Mouse (Mus musculus): Measurements from ENCODE around the gene Naip6. TPM values are rescaled to one million over a fixed set of nuclear protein-coding genes. Genes with fewer than 3 reads are reported as not detected.
"Not testable (repeated sequence)": the region's sequence is repeated elsewhere in the genome, so short reads cannot be mapped to it uniquely, and the experiment has no call there.

Gene Naip6
- 14.8 and 18.5 TPM in 2 replicates for polyA plus RNA-seq (2015; fragmentation: Nextera tagmentation; extraction: Ambion mirVana)

GRCm38 (mm10) chr13:100317256-100317893, at the start of gene Naip6:
TSS of gene Naip6 (minus strand) at chr13:100317674.
- TF ChIP-seq CTCF (IDR thresholded peaks at IDR 0.05; ENCODE audit: low read depth): peak; percentile 55
- peak; percentile 98 for ATAC-seq
- not testable (repeated sequence) for H3K36me3 ChIP-seq (ENCODE audit: control insufficient read depth, insufficient read depth); H3K27me3 ChIP-seq (replicated peaks; ENCODE audit: control insufficient read depth, insufficient read depth, low read length); H3K4me1 ChIP-seq (replicated peaks; ENCODE audit: control insufficient read depth, insufficient read depth, low read length); H3K9ac ChIP-seq (ENCODE audit: low read depth, low read length); H3K9me3 ChIP-seq (ENCODE audit: control insufficient read depth)
- 24% methylated on average over 5 of the region's 6 CpGs for WGBS
- Histone ChIP-seq H3K4me2 (replicated peaks; ENCODE audit: low read depth) (peak within 1 kb of the TSS; percentile 61), H3K27ac (ENCODE audit: low read depth, low read length) (peak within 1 kb of the TSS; percentile 64), H3K4me3 (ENCODE audit: low read depth, low read length) (peak within 1 kb of the TSS; percentile 33)

DNA sequence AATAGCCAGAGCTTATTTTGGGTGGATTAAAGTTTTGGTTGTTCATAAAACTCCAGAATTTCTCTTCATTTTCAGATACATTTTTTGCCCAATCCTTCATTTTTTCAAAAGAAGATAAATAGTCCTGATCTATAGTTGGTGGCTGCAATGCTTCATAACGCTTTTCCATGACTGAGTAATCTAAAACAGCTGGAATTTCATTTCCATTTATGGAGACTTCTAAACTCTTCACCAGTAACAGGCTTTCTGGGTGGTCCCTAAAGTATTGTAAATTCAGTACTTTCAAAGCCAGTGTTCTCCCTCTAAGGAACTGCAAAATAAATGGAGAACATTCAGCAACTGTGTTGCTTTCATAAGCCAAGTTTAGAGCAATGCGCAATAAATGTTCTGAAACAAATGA, 34.8 kb upstream of the Naip6 start:
- H3K4me2 ChIP-seq (replicated peaks; ENCODE audit: low read depth); H3K9ac ChIP-seq (ENCODE audit: low read depth, low read length); H3K27me3 ChIP-seq (replicated peaks; ENCODE audit: control insufficient read depth, insufficient read depth, low read length); H3K4me3 ChIP-seq (ENCODE audit: low read depth, low read length); H3K4me1 ChIP-seq (replicated peaks; ENCODE audit: control insufficient read depth, insufficient read depth, low read length); H3K9me3 ChIP-seq (ENCODE audit: control insufficient read depth); ATAC-seq; H3K36me3 ChIP-seq (ENCODE audit: control insufficient read depth, insufficient read depth); H3K27ac ChIP-seq (ENCODE audit: low read depth, low read length): not testable (repeated sequence)
- WGBS: 66% methylated on average over 2 of the region's 2 CpGs

- not testable (repeated sequence) for H3K9ac ChIP-seq (ENCODE audit: low read depth, low read length); H3K4me3 ChIP-seq (ENCODE audit: low read depth, low read length); H3K36me3 ChIP-seq (ENCODE audit: control insufficient read depth, insufficient read depth); H3K9me3 ChIP-seq (ENCODE audit: control insufficient read depth); H3K4me1 ChIP-seq (replicated peaks; ENCODE audit: control insufficient read depth, insufficient read depth, low read length); H3K27me3 ChIP-seq (replicated peaks; ENCODE audit: control insufficient read depth, insufficient read depth, low read length); H3K27ac ChIP-seq (ENCODE audit: low read depth, low read length); H3K4me2 ChIP-seq (replicated peaks; ENCODE audit: low read depth)
- 64% methylated on average over 1 of the region's 2 CpGs for WGBS
- peak; percentile 59 for ATAC-seq
Observed at GRCm38 (mm10) chr13:100349510-100350173, 32.2 kb upstream of the Naip6 start.

GRCm38 (mm10) chr13:100341822-100342221, 24.3 kb upstream of the Naip6 start:
- 34% methylated on average over 2 of the region's 2 CpGs for WGBS
- Histone ChIP-seq H3K36me3 (ENCODE audit: control insufficient read depth, insufficient read depth) (peaks cover 6% of the 10 kb centered on the region), H3K9ac (ENCODE audit: low read depth, low read length) (no peak overlapping the region), H3K27me3 (replicated peaks; ENCODE audit: control insufficient read depth, insufficient read depth, low read length) (no peaks in the 10 kb centered on the region), H3K4me1 (replicated peaks; ENCODE audit: control insufficient read depth, insufficient read depth, low read length) (no peaks in the 10 kb centered on the region), H3K4me3 (ENCODE audit: low read depth, low read length) (no peak overlapping the region), H3K4me2 (replicated peaks; ENCODE audit: low read depth) (no peak overlapping the region), H3K27ac (ENCODE audit: low read depth, low read length) (no peak overlapping the region), H3K9me3 (ENCODE audit: control insufficient read depth) (no peaks in the 10 kb centered on the region)
- ATAC-seq: peak; percentile 59; the same call in 1 of the 2 replicates
- TF ChIP-seq CTCF (IDR thresholded peaks at IDR 0.05; ENCODE audit: low read depth): no peak

- peak overlapping the region; percentile 10; the same call in 1 of the 2 replicates for H3K4me2 ChIP-seq (replicated peaks; ENCODE audit: low read depth)
- WGBS: 9% methylated on average over 5 of the region's 5 CpGs
- not testable (repeated sequence) for H3K27ac ChIP-seq (ENCODE audit: low read depth, low read length)
Observed at GRCm38 (mm10) chr13:100331728-100332127, 14.3 kb upstream of the Naip6 start.

DNA sequence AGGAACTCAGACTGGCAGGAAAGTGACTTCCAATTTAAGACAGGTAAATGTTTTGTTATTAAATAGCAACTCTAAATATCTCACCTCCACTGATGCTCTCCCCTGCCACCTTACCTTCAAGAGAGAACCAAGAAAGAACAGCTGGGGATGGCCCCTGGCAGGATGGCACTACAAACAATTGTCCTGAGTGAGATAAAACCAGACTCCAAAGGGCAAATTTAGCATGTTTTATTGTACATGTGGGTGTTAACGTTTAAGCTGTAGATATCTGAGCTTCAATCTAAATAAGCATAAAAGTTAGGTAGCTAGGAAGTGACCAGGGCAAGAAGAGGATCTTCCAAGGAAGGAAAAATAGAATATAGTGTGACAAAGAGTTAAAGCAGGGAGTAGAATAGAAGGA, 11.4 kb upstream of the Naip6 start:
- H3K27me3 ChIP-seq (replicated peaks; ENCODE audit: control insufficient read depth, insufficient read depth, low read length); H3K36me3 ChIP-seq (ENCODE audit: control insufficient read depth, insufficient read depth); H3K27ac ChIP-seq (ENCODE audit: low read depth, low read length); H3K9ac ChIP-seq (ENCODE audit: low read depth, low read length); H3K4me3 ChIP-seq (ENCODE audit: low read depth, low read length); H3K4me1 ChIP-seq (replicated peaks; ENCODE audit: control insufficient read depth, insufficient read depth, low read length); H3K4me2 ChIP-seq (replicated peaks; ENCODE audit: low read depth); H3K9me3 ChIP-seq (ENCODE audit: control insufficient read depth): not testable (repeated sequence)
- 0% methylated on average over 1 of the region's 1 CpGs for WGBS
- peak; percentile 28; the same call in 1 of the 2 replicates for ATAC-seq

More at GRCm38 (mm10) chr13:100331728-100332127, 14.3 kb upstream of the Naip6 start:
- peak; percentile 45 for ATAC-seq
- not testable (repeated sequence) for H3K9ac ChIP-seq (ENCODE audit: low read depth, low read length); H3K4me3 ChIP-seq (ENCODE audit: low read depth, low read length); H3K36me3 ChIP-seq (ENCODE audit: control insufficient read depth, insufficient read depth); H3K9me3 ChIP-seq (ENCODE audit: control insufficient read depth); H3K4me1 ChIP-seq (replicated peaks; ENCODE audit: control insufficient read depth, insufficient read depth, low read length); H3K27me3 ChIP-seq (replicated peaks; ENCODE audit: control insufficient read depth, insufficient read depth, low read length)

GRCm38 (mm10) chr13:100328029-100328428, 10.6 kb upstream of the Naip6 start:
- not testable (repeated sequence) for H3K4me1 ChIP-seq (replicated peaks; ENCODE audit: control insufficient read depth, insufficient read depth, low read length); H3K27me3 ChIP-seq (replicated peaks; ENCODE audit: control insufficient read depth, insufficient read depth, low read length); H3K36me3 ChIP-seq (ENCODE audit: control insufficient read depth, insufficient read depth); H3K9me3 ChIP-seq (ENCODE audit: control insufficient read depth); H3K4me3 ChIP-seq (ENCODE audit: low read depth, low read length); H3K9ac ChIP-seq (ENCODE audit: low read depth, low read length); H3K4me2 ChIP-seq (replicated peaks; ENCODE audit: low read depth); H3K27ac ChIP-seq (ENCODE audit: low read depth, low read length)
- ATAC-seq: peak; percentile 79
- WGBS: 21% methylated on average over 2 of the region's 2 CpGs

GRCm38 (mm10) chr13:100322266-100322837, 4.9 kb upstream of the Naip6 start:
- 64% methylated on average over 3 of the region's 3 CpGs for WGBS
- H3K9me3 ChIP-seq (ENCODE audit: control insufficient read depth); H3K9ac ChIP-seq (ENCODE audit: low read depth, low read length); H3K4me2 ChIP-seq (replicated peaks; ENCODE audit: low read depth); H3K4me1 ChIP-seq (replicated peaks; ENCODE audit: control insufficient read depth, insufficient read depth, low read length); H3K4me3 ChIP-seq (ENCODE audit: low read depth, low read length); H3K27me3 ChIP-seq (replicated peaks; ENCODE audit: control insufficient read depth, insufficient read depth, low read length); H3K36me3 ChIP-seq (ENCODE audit: control insufficient read depth, insufficient read depth): not testable (repeated sequence)
- ATAC-seq: peak; percentile 51; the same call in 1 of the 2 replicates
- peak overlapping the region; percentile 35; the same call in 1 of the 2 replicates for H3K27ac ChIP-seq (ENCODE audit: low read depth, low read length)
